Mouse (Mus musculus): ENCODE data around the gene Bud13. TPM values are rescaled to one million over a fixed set of nuclear protein-coding genes. Genes with fewer than 3 reads are reported as not detected.
"Not testable (repeated sequence)": the region's sequence is repeated elsewhere in the genome, so short reads cannot be mapped to it uniquely, and the experiment has no call there.

The Bud13 gene
- total RNA-seq, 1 experiment from 2014 or later: 25.2 TPM

DNA sequence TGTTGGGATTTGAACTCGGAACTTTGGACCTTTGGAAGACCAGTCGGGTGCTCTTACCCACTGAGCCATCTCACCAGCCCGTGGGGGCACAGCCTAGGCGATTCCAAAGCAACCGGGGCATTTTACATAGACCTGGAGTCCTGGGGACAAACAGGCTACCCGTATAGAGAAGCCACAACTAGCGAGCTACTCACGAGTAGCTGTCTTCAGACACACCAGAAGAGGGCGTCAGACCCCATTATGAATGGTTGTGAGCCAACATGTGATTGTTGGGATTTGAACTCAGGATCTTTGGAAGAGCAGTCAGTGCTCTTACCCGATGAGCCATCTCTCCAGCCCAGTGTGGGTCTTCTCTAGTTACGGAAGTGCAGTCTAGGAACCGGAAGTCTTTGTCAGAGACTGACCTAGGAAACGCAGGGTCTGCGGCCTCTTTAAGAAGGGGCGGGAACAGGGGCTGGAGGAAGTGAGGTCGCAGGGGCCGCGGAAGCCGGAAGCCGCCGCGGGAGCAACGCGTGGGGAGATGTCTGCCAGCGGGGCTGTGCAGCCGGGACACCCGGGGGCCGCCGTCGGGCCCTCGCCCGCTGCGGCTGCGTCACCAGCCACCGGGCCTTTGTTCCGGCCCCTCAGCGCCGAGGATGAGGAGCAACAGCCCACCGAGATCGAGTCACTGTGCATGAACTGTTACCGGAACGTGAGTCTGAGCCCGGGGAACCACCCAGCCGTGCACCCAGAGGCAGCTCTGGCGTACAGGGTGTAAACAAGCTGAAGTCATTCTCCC, 9.9 kb upstream of the Bud13 start, which contains the start of gene Zpr1:
TSS of gene Zpr1 (plus strand) at position 388 of the 778 bp plus-strand sequence.
- peak; percentile 92 for ATAC-seq (replicated peaks; ENCODE audit: insufficient number of reproducible peaks, low FRiP score, low TSS enrichment, poor library complexity, severe bottlenecking)

DNA sequence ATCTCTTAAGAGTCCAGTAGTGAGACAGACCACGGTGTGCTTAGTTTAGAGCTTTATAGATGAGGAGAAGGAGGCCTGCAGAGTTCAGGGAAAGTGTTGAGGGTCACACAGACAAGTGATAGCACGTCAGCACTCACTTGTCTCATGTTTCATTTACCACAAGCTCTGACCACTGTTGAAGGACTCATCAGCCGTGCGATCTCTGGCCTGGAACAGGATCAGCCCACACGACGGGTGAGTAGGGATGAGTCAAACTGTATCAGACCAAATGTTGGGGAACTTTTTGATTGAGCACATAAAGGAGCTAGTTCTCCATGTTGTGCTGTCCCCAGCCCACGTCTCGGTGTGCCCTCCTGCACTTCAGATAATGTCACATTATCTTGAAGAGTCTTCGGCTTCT, 8.3 kb upstream of the Bud13 start:
- ATAC-seq (replicated peaks; ENCODE audit: insufficient number of reproducible peaks, low FRiP score, low TSS enrichment, poor library complexity, severe bottlenecking): no peak

DNA sequence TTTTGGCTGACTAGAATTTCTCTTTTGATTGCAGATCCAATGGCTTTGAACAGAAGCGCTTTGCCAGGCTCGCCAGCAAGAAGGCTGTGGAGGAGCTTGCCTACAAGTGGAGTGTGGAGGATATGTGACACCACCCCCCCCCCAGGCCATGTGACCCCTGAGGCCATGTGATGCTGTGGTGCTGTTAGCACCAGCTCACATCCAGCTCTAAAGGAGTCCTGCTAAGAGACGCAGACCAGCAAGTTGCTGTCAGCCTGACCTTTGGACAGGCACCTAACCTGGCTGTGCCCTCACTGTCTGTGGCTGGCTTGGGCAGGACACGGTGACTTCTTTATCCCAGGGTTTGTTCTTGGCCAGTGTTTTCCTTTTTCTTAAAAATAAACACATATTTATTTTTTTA, 15.6 kb downstream of the Bud13 start:
- ATAC-seq (replicated peaks; ENCODE audit: insufficient number of reproducible peaks, low FRiP score, low TSS enrichment, poor library complexity, severe bottlenecking): no peak

DNA sequence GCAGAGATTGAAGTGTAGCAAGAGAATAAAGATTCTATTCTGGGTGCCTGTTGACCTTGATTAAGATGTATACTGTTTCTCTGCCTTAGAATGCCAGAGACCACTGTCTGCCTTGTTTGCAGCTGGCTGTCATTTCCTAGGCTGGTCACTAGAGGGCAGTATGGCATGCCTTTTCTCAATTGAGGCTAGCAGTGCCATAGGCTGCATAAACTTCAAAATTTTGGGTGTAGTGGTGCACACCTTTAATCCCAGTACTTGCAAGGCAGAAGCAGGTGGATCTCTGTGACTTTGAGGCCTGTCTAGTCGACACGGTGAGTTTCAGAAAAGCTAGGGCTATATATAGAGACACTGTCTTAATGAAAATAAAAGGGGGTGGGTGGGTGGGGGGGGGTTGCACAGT, 19.3 kb downstream of the Bud13 start:
- peak; percentile 74; the same call in 1 of the 2 replicates for ATAC-seq (replicated peaks; ENCODE audit: insufficient number of reproducible peaks, low FRiP score, low TSS enrichment, poor library complexity, severe bottlenecking)

DNA sequence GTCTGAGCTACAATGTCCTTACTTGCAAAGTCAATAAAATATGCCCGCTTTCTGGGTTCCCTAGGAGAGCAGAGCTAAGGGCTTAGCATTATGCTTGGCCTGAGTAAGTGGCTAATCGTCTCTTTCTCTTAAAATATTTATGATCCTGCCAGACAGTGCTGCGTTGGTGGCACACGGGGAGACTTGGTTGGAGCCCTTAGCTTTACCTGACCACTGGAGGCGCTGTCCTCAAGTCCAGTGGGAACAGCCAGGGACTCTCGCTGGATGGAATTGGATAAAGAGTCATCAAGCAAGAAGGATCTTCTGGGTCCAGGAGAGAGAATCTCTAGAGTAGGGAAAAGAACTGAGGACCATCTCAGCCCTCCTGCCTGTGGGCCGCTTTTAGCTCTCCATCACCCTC, 26.3 kb downstream of the Bud13 start:
- no peak for ATAC-seq (replicated peaks; ENCODE audit: insufficient number of reproducible peaks, low FRiP score, low TSS enrichment, poor library complexity, severe bottlenecking)

DNA sequence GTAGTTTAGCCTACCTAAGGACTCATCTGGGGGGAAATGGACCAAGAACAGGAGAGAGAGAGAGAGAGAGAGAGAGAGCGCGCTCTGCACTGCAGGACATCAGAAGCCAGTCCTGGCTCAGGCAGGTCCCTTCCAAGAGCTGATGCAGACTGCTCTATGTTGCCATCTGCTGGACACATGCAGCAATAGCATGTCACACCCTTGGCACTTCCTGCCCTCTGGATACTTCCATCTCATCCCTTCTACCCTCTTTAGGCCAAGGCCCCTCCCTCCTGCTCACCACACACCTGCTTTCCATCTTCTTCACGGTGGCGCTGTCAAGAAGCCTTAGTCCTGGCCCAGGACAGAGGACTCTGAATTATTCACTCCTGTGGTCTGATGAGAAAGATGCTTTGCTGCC, 31.7 kb downstream of the Bud13 start:
- peak; percentile 86 for ATAC-seq (replicated peaks; ENCODE audit: insufficient number of reproducible peaks, low FRiP score, low TSS enrichment, poor library complexity, severe bottlenecking)

DNA sequence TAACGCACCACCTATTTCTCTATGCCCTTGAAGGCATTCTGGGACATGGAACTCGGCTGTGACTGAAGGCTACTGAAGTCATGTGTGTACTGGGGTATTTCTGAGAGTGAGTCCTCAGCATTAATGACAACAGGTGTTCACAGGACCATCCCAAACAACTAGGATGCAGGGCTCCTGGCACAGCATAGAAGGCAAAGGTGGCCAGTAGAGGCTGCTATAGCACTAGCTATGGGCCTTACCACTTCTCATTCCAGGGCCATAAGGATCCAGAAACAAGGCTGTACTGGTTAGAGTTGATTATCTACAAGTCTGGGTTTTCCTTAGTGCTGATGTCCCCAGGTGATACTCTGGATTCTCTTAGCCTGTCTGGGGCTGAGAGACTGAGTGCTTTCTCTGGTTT, 32.1 kb downstream of the Bud13 start:
- ATAC-seq (replicated peaks; ENCODE audit: insufficient number of reproducible peaks, low FRiP score, low TSS enrichment, poor library complexity, severe bottlenecking): no peak

DNA sequence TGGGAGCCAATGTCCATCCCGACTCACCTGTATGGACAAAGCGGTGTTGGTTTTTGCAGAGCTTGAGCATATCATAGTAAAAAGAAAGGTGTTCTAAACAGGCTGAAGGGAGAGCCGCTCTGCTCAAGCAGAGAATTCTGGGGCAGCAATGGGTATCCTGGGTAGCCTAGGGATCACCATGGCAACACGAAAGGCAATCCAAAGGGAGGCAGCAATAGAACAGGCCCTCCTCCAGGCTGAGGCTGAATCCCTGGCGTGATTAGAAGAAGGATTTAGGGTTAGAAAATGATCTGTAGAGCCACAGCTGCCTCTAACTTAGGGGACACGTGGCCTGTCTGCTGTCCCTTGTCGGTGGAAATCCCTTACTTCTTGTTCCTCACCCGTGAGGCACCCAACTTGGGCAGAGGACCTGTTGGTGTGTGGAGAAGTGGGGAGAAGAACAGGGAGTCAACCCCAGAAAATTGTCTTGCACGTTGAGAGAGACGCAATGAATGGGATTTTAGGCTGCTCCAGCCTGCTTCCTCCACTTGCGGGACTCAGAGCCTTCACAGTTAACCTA, 33.1 kb downstream of the Bud13 start:
- ATAC-seq (replicated peaks; ENCODE audit: insufficient number of reproducible peaks, low FRiP score, low TSS enrichment, poor library complexity, severe bottlenecking): no peak

DNA sequence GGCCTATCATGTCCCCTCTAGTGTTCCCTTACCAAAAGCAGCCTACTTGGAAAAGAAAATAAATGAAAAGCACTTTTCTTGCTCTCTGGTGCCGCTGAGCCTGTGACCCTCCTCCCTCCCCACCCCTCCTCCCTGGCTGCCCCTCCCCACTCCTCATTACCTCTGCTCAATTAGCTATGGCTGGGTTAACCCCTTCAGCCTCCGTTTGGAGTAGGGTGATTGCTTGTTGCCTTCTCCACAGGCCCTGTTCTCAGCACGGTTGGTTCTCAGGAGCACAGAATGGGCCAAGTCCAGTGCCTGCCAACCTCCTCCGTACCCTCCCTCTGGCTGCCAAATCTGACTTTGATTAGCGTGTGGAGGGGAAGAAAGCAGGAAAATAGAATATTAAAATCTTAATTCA, 33.6 kb downstream of the Bud13 start:
- ATAC-seq (replicated peaks; ENCODE audit: insufficient number of reproducible peaks, low FRiP score, low TSS enrichment, poor library complexity, severe bottlenecking): no peak

DNA sequence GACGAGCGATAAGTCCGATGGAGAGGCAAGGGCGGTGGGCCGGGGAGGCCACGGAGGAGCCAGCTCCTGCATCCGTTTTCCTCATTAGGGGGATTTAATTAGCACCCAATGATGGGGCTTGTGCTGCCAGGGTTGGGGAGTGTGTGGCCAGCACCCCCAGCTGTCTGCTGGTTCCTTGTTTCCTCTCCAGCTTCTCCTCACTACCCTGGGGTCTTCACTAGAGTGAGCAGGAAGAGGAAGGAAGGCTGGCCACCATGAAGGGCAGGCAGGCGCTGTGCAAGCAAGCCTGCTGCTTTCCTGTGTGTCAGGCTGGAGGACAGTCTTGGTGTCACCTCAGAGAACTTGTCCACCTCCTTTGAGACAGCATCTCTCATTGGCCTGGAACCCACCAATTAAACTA, 34.1 kb downstream of the Bud13 start:
- no peak for ATAC-seq (replicated peaks; ENCODE audit: insufficient number of reproducible peaks, low FRiP score, low TSS enrichment, poor library complexity, severe bottlenecking)

DNA sequence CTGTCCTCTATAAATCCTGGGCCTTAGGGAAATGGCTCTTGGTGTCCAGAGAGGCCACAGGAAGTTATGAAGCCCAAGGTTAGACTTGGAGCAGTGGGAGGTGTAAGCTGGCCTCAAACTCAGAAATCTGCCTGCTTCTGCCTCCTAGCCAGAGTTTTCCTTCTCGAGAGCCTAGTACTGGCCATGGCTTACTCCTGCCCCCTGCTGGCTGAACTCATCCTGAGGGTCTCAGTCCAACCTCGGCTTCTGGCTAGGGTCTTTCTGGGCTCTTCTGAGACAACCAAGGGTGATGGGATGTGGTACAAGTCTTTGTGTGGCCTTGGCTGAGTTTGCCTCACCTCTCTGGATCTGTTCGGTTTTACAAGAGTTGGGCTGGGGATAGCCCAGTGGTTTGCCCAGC, 35.1 kb downstream of the Bud13 start:
- no peak for ATAC-seq (replicated peaks; ENCODE audit: insufficient number of reproducible peaks, low FRiP score, low TSS enrichment, poor library complexity, severe bottlenecking)

DNA sequence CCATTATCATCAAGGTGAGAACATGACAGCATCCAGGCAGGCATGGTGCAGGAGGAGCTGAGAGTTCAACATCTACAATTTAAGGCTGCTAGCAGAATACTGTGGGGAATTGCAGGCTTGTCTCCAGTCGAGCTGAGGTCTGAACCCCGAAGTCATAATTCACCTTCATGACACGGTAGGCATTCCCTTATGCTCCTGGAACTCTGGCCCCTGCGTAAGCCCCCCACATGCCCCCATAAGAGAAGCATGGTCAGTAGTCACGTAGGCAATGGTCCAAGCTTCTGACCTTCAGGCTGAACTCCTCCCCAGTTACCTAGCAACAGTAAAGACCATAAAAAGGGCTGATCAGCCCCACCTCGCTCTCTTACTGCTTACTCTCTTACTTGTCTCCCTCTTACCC, 37.1 kb downstream of the Bud13 start, which contains the start of gene 4931429L15Rik:
TSS of gene 4931429L15Rik (minus strand) at position 101 of the 400 bp plus-strand sequence.
- not testable (repeated sequence) for ATAC-seq (replicated peaks; ENCODE audit: insufficient number of reproducible peaks, low FRiP score, low TSS enrichment, poor library complexity, severe bottlenecking)

DNA sequence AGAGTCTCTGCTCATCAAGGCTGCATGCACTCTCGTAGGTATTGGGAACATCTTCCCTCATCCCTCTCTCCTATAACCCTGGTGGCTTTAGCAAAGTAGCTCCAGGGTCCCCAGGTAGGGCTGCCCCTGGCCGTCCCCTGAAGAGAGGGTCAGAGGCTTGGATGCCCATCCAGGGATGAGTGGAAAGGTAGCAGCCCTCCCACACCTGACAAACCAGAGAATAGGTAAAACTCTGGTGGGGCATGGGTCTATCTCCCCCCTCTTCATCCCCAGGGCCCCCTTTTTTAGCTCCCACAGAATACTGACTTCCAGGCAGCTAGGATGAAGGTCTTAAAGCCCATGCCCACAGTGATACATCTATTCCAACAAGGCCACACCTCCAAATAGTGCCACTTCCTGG, 37.7 kb downstream of the Bud13 start:
- no peak for ATAC-seq (replicated peaks; ENCODE audit: insufficient number of reproducible peaks, low FRiP score, low TSS enrichment, poor library complexity, severe bottlenecking)

DNA sequence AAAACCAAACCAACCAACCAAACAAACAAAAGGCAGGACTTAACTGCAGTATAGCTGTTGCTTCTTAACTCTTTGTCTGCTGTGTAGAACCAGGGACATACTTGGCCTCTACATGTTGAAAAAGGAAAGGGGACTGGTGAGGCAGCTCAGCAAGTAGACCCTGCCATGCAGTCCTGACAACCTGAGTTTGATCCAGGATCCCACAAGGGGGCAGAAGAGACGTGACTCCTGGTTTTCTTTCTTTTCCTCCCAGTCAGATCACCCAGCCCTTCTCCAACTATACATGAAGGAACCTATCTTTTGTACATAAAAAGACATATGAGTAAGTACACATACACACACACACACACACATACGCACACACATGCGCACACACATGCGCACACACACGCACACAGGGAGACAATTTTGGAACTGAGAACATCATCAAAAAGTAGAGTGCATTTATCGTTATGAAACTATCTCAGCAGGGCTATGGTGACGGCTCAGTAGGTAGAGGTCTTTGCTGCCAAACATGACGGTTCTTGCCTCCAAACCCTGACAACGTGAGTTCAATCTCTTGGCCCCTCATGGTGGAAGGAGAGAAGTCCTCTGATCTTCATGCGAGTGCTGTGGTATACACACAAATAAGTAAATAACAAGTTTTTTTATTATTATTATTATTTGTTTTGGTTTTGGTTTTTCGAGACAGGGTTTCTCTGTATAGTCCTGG, 44.0 kb downstream of the Bud13 start:
- ATAC-seq (replicated peaks; ENCODE audit: insufficient number of reproducible peaks, low FRiP score, low TSS enrichment, poor library complexity, severe bottlenecking): no peak

DNA sequence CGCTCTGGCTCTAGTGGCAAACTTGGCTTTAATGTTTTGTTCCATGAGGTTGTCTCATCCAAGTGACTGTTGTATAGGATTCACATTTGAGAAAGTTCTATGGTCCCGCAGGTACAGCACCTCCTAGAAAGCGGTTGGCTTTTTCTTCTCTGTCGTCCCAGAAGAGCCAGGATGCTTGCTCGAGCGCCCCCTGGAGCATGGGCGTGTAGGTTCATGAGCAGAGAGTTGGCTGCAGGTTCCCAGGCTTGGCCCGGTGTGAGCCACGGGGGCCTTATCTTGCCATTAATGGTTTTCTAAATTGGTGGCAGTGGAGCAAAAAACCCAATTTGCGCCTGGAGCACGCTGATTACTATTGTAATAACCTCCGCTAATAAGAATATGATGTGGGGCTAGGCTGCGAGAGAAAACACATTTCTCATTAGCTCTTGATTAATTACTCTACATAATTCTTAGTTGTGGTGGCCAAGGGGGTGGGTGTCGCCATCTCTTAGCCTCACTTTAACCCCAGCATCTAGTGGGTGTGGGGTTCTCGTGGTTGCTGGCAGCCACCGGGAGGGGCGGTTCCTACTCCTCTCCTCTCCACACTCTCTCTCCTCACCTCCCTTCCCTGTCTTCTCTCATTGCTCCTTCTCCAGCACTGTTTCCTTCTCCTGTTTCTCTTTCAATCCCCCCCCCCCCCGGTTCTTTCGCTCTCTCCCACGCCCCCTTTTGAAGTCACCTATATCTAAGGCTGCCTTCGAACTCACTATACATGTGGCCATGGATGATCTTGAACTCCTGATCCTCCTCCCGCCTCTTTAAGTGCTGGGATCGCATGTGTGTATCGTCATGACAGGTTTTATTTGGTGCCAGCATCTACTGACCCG, 45.1 kb downstream of the Bud13 start:
- no peak for ATAC-seq (replicated peaks; ENCODE audit: insufficient number of reproducible peaks, low FRiP score, low TSS enrichment, poor library complexity, severe bottlenecking)

DNA sequence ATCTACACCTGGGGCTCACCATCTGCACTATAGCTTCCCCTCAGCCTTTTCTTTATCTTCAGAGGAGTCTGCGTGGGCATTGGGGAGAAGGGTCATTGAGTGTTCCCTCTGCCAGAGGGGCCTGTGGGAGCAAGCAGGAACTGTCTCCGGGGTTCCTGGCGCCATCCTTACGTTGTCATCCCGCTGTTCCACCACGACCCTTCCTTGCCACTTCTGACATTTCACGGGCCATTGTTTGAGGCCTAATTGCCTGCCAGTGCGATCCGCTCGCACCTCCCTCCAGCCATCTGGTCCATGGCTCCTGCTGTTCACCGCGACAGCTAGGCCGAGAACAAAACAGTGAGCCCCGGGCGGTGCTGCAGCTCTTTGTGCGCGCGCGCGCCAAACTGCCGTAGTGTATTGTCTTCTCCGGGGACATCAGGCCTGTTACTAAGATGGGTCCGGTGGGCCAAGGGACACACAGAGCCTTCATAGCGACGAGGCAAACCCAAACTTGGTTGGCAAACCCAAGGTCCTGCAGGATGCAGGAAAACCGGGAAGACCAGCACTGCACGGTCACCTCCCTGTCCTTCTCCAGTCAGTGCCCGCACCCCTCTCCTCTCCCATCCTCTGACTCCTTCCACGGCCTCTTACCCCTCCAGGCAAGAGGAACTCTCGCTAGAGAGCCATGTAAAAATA, 45.9 kb downstream of the Bud13 start:
- ATAC-seq (replicated peaks; ENCODE audit: insufficient number of reproducible peaks, low FRiP score, low TSS enrichment, poor library complexity, severe bottlenecking): no peak

DNA sequence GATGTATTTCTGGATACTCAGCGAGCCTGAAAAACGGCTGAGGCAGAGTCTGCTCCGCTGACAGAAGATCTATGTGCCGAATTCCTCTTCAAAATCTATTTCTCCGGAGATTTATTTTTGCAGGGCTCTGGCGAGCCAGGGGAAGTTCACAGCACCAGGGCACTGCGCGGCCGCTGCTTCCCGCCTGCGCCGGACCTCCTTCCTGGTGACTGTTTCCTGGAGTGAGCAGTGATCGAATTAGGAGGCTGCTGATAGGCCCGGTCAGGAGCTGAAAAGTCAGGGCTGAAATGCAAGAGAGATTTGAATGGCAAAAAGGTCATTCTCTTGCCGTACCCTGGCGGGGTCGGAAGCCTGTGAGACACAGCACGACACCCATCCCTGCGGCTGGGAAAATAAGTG, 46.4 kb downstream of the Bud13 start:
- no peak for ATAC-seq (replicated peaks; ENCODE audit: insufficient number of reproducible peaks, low FRiP score, low TSS enrichment, poor library complexity, severe bottlenecking)

DNA sequence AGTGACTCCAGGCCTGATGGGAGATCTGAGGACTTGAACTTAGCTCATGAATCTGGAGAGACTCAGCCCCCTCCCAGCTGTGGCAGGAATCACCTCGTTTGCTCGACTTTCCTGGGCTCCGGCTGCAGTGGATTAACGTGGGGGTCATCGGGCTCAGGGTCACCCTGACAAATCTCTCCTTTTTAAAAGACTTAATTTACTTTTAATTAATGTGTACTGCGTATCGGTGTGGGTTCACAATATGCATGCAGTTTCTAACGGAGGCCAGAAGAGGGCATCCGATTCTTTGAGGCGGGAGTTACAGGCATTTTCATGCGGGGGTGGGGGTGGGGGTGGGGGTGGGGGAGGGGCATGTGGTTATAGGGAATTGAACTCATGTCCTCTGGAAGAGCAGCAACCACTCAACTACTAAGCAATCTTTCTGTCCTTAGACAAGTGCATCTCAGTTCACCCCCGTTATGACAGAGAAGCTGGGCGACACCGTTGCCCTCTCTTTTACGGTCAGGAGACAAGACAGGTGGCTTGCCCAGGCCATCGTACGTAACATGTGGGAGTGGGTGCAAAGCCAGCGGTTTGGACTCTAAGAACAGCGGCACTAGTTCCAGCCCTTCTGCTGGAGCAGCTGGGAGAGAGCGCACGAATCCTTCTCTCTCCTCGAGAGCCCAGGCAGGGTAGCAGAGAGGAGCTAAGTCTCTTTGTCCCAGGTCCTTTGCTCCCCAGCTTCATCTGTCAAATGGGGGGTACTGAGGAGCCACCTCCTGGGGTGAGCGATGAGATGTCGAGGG, 47.2 kb downstream of the Bud13 start:
- no peak for ATAC-seq (replicated peaks; ENCODE audit: insufficient number of reproducible peaks, low FRiP score, low TSS enrichment, poor library complexity, severe bottlenecking)
